Mouse (Mus musculus) liver, embryonic 11.5 days (tissue): ENCODE data around the gene Casz1. TPM values are rescaled to one million over a fixed set of nuclear protein-coding genes. Genes with fewer than 3 reads are reported as not detected.

Source experiments
- ATAC-seq: fragments of 200-750 bp; cut with Nextera tagmentation; replicated peaks from 2 replicates; pipeline ENCODE4 v1.8.0; 2017; ENCODE audit warnings: moderate number of reproducible peaks, mild to moderate bottlenecking, moderate TSS enrichment, moderate library complexity; ENCODE audit not compliant: low FRiP score
- DNase-seq: peaks from one replicate; pipeline ENCODE4 v3.0.0-alpha.2; 2017; ENCODE audit warnings: low spot score
- H3K27ac ChIP-seq: fragments of 300-500 bp; sonication (generic); 2 replicates; pipeline ENCODE4 v1.5.1; 2014; ENCODE audit warnings: mild to moderate bottlenecking, low read depth, low read length, control low read depth
- H3K27me3 ChIP-seq: fragments of 300-500 bp; sonication (generic); replicated peaks from 2 replicates; pipeline ENCODE4 v1.6.1; 2014; ENCODE audit warnings: low read length, mixed read lengths; ENCODE audit not compliant: control insufficient read depth, insufficient read depth
- H3K36me3 ChIP-seq: fragments of 300-500 bp; sonication (generic); 2 replicates; pipeline ENCODE4 v1.6.1; 2014; ENCODE audit warnings: mild to moderate bottlenecking, low read length, moderate library complexity, mixed read lengths; ENCODE audit not compliant: control insufficient read depth, insufficient read depth
- H3K4me1 ChIP-seq: fragments of 300-500 bp; sonication (generic); replicated peaks from 2 replicates; pipeline ENCODE4 v1.6.1; 2014; ENCODE audit warnings: low read length, mixed read lengths; ENCODE audit not compliant: control insufficient read depth, insufficient read depth
- H3K4me2 ChIP-seq: fragments of 300-500 bp; sonication (generic); 2 replicates; pipeline ENCODE4 v1.6.1; 2014; ENCODE audit warnings: mild to moderate bottlenecking, control low read depth, moderate library complexity
- H3K4me3 ChIP-seq: fragments of 300-500 bp; sonication (generic); 2 replicates; pipeline ENCODE4 v1.5.1; 2014; ENCODE audit warnings: low read depth, low read length, control low read depth
- H3K9ac ChIP-seq: fragments of 300-500 bp; sonication (generic); 2 replicates; pipeline ENCODE4 v1.6.1; 2014; ENCODE audit warnings: low read depth, low read length, control low read depth
- H3K9me3 ChIP-seq: fragments of 300-500 bp; sonication (generic); 2 replicates; pipeline ENCODE4 v1.6.1; 2016; ENCODE audit warnings: low read length, inconsistent platforms, mixed read lengths; ENCODE audit not compliant: control insufficient read depth
- WGBS: fragments of 180-500 bp; shearing (Covaris S2); extraction: QIAGEN DNeasy Blood & Tissue Kit; methylation state at CpG from one replicate; pipeline ENCODE4 v1.1.7; 2014; 5-methylcytosine and 5-hydroxymethylcytosine counted together
- polyA plus RNA-seq: library from polyadenylated mRNA; unstranded; fragments of >200 nt; fragmentation: Nextera tagmentation; extraction: Ambion mirVana; gene quantifications from 2 replicates; pipeline ENCODE4 v1.2.1, GENCODE M21; 2014

The Casz1 gene
- polyA plus RNA-seq, 1 experiment from 2014 or later = 1.0 TPM

GRCm38 (mm10) chr4:148872372-148872771 is 68.1 kb downstream of the Casz1 start:
- DNase-seq = no peak
- H3K27ac ChIP-seq = no peak overlapping the region
- WGBS = 63% methylated on average over 9 of the region's 9 CpGs

GRCm38 (mm10) chr4:148872783-148873182 is 68.6 kb downstream of the Casz1 start:
- peaks cover 37% of the 10 kb centered on the region for H3K27me3 ChIP-seq
- H3K4me3 ChIP-seq = no peak overlapping the region
- no peak for ATAC-seq
- DNase-seq = no peak
- H3K4me1 ChIP-seq = peaks cover 4% of the 10 kb centered on the region; the same call in 1 of the 2 replicates
- 67% methylated on average over 12 of the region's 12 CpGs for WGBS
- H3K9ac ChIP-seq = no peak overlapping the region
- no peak overlapping the region for H3K27ac ChIP-seq
- no peaks in the 10 kb centered on the region for H3K9me3 ChIP-seq
- H3K36me3 ChIP-seq = no peaks in the 10 kb centered on the region
- no peak overlapping the region for H3K4me2 ChIP-seq

More at GRCm38 (mm10) chr4:148872372-148872771, 68.1 kb downstream of the Casz1 start:
- H3K9me3 ChIP-seq = no peaks in the 10 kb centered on the region
- no peak for ATAC-seq
- no peak overlapping the region for H3K4me2 ChIP-seq
- H3K27me3 ChIP-seq = peaks cover 36% of the 10 kb centered on the region
- peaks cover 4% of the 10 kb centered on the region; the same call in 1 of the 2 replicates for H3K4me1 ChIP-seq
- H3K9ac ChIP-seq = no peak overlapping the region
- H3K36me3 ChIP-seq = no peaks in the 10 kb centered on the region
- no peak overlapping the region for H3K4me3 ChIP-seq

- Histone ChIP-seq H3K4me3 (no peak overlapping the region), H3K9ac (no peak overlapping the region), H3K27me3 (peaks cover 50% of the 10 kb centered on the region), H3K4me1 (peaks cover 19% of the 10 kb centered on the region), H3K27ac (no peak overlapping the region), H3K9me3 (no peaks in the 10 kb centered on the region), H3K36me3 (no peaks in the 10 kb centered on the region), H3K4me2 (no peak overlapping the region)
- DNase-seq = no peak
- no peak for ATAC-seq
- WGBS = 86% methylated on average over 9 of the region's 9 CpGs
Measured at GRCm38 (mm10) chr4:148876166-148876565, 71.9 kb downstream of the Casz1 start.

- ATAC-seq = no peak
- no peaks in the 10 kb centered on the region for H3K36me3 ChIP-seq
- no peak overlapping the region for H3K4me3 ChIP-seq
- H3K4me2 ChIP-seq = no peak overlapping the region
- H3K9me3 ChIP-seq = no peaks in the 10 kb centered on the region
- no peak overlapping the region for H3K9ac ChIP-seq
- peaks cover 20% of the 10 kb centered on the region for H3K4me1 ChIP-seq
- H3K27ac ChIP-seq = no peak overlapping the region
- peaks cover 55% of the 10 kb centered on the region for H3K27me3 ChIP-seq
- DNase-seq = no peak
- 68% methylated on average over 8 of the region's 8 CpGs for WGBS
Measured at GRCm38 (mm10) chr4:148876867-148877266, 72.6 kb downstream of the Casz1 start.

- Histone ChIP-seq H3K27ac (no peak overlapping the region), H3K4me3 (no peak overlapping the region), H3K36me3 (no peaks in the 10 kb centered on the region), H3K4me2 (no peak overlapping the region), H3K9me3 (no peaks in the 10 kb centered on the region), H3K9ac (no peak overlapping the region), H3K4me1 (peaks cover 23% of the 10 kb centered on the region), H3K27me3 (peaks cover 51% of the 10 kb centered on the region)
- DNase-seq (no peak), ATAC-seq (no peak)
- WGBS = 59% methylated on average over 11 of the region's 11 CpGs
Measured at GRCm38 (mm10) chr4:148878192-148878983, 74.2 kb downstream of the Casz1 start.

- H3K4me3 ChIP-seq = no peak overlapping the region
- H3K27ac ChIP-seq = no peak overlapping the region
- ATAC-seq (0 out of 2 replicates have a peak, but pooled peaks have one; percentile 40), DNase-seq (no peak)
- H3K27me3 ChIP-seq = peaks cover 51% of the 10 kb centered on the region
- H3K36me3 ChIP-seq = no peaks in the 10 kb centered on the region
- WGBS = 43% methylated on average over 11 of the region's 11 CpGs
- H3K9me3 ChIP-seq = no peaks in the 10 kb centered on the region
- no peak overlapping the region for H3K9ac ChIP-seq
- peaks cover 23% of the 10 kb centered on the region for H3K4me1 ChIP-seq
- no peak overlapping the region for H3K4me2 ChIP-seq
Measured at GRCm38 (mm10) chr4:148878984-148879610, 74.9 kb downstream of the Casz1 start.

GRCm38 (mm10) chr4:148879631-148880030 is 75.4 kb downstream of the Casz1 start:
- Histone ChIP-seq H3K4me2 (no peak overlapping the region), H3K4me1 (peaks cover 23% of the 10 kb centered on the region), H3K36me3 (no peaks in the 10 kb centered on the region), H3K9ac (no peak overlapping the region), H3K27ac (no peak overlapping the region), H3K9me3 (no peaks in the 10 kb centered on the region), H3K27me3 (peaks cover 48% of the 10 kb centered on the region), H3K4me3 (no peak overlapping the region)
- 58% methylated on average over 3 of the region's 3 CpGs for WGBS
- DNase-seq = no peak
- no peak for ATAC-seq

GRCm38 (mm10) chr4:148881001-148881669 is 76.9 kb downstream of the Casz1 start:
- H3K4me1 ChIP-seq = peaks cover 26% of the 10 kb centered on the region
- H3K4me2 ChIP-seq = no peak overlapping the region
- H3K27me3 ChIP-seq = peaks cover 46% of the 10 kb centered on the region
- H3K9ac ChIP-seq = no peak overlapping the region
- H3K36me3 ChIP-seq = no peaks in the 10 kb centered on the region
- H3K4me3 ChIP-seq = no peak overlapping the region
- DNase-seq = no peak
- H3K27ac ChIP-seq = no peak overlapping the region
- no peaks in the 10 kb centered on the region for H3K9me3 ChIP-seq
- 35% methylated on average over 17 of the region's 17 CpGs for WGBS
- ATAC-seq = no peak
